Mouse (Mus musculus): Measurements from ENCODE around the gene Zfpm1.

GRCm38 (mm10) chr8:122340761-122341160, 58.8 kb downstream of the Zfpm1 start:
- TF ChIP-seq POLR2A (IDR thresholded peaks at IDR 0.05; ENCODE audit: borderline replicate concordance, low read depth, low read length) (no peak), CTCF (IDR thresholded peaks at IDR 0.05; ENCODE audit: low read depth, low read length) (no peak)

Measured in bone marrow macrophage, adult 2 months (primary cell).